Mouse (Mus musculus) macrophage (primary cell): ENCODE results near the gene Id2. TPM values are rescaled to one million over a fixed set of nuclear protein-coding genes. Genes with fewer than 3 reads are reported as not detected.

Experiments
- H3K27ac ChIP-seq: fragments of 350-480 bp; formaldehyde crosslinking; 2 replicates; pipeline ENCODE4 v1.9.0; 2021
- H3K36me3 ChIP-seq: fragments of 350-480 bp; formaldehyde crosslinking; 2 replicates; pipeline ENCODE4 v1.9.0; 2021; ENCODE audit errors: inconsistent target
- H3K4me3 ChIP-seq: fragments of 350-480 bp; formaldehyde crosslinking; 2 replicates; pipeline ENCODE4 v1.9.0; 2021; ENCODE audit errors: inconsistent target
- H3K79me2 ChIP-seq: fragments of 350-480 bp; formaldehyde crosslinking; 2 replicates; pipeline ENCODE4 v1.9.0; 2021; ENCODE audit errors: inconsistent target
- WGBS: methylation state at CpG from one replicate; pipeline ENCODE4 v1.1.7; 2026; ENCODE audit warnings: inconsistent platforms; ENCODE audit not compliant: missing documents; 5-methylcytosine and 5-hydroxymethylcytosine counted together
- polyA plus RNA-seq: library from polyadenylated mRNA; stranded (reverse); fragments of 250-400 nt; gene quantifications from 3 replicates; pipeline ENCODE4 v1.2.4, GENCODE M21; 2018; ENCODE audit warnings: inconsistent platforms

Gene Id2
- polyA plus RNA-seq, 1 experiment from 2014 or later = 232 TPM

DNA sequence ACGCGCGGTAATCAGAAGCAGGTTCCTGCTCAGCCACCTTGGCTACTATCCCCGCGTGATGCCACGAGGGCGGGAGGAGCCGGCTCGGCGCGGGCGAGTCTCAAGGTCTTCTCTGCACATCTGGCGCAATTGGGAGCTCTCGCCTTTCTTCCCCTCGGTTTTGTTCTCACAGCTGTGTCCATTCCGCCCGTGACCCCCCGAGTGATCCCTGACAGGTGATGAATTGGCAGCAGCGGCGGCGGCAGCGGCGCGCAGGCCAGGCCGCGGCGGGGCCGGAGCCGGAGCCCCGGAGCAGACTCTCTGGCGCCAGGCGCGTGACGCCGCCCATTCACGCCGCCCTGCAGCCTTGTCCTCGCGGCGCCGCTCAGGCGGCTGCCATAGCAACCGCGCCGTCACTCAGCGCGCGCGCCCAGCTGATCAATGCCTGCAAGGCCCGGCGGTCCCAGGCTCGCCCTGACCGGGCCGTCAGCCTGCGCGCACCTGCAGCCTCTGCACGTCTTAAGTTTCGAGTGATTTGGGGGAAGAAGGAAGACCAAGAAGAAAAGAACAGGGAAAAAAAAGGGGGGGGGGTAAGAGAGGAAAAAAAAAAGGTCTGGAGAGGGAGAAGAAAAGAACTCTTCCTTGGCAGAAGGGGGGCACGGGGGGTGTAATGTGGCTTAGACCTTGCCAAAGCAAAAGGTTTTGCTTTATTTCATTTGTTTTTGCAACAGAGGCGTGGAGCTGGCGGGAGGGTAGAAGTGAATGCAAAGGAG, 1.8 kb upstream of the Id2 start:
- H3K79me2 ChIP-seq = peaks cover 26% of the 10 kb centered on the region
- peak overlapping the region; percentile 90 for H3K27ac ChIP-seq
- WGBS = 0% methylated on average over 58 of the region's 61 CpGs
- no peaks in the 10 kb centered on the region for H3K36me3 ChIP-seq
- H3K4me3 ChIP-seq = peak overlapping the region; percentile 53

GRCm38 (mm10) chr12:25098161-25098550, 1.2 kb upstream of the Id2 start:
- Histone ChIP-seq H3K4me3 (peak overlapping the region; percentile 33), H3K27ac (peak overlapping the region; percentile 90)
- WGBS = 13% methylated on average over 7 of the region's 10 CpGs

GRCm38 (mm10) chr12:25097210-25098160, 545 bp upstream of the Id2 start:
- WGBS = 14% methylated on average over 28 of the region's 28 CpGs
- peak overlapping the region; percentile 90 for H3K27ac ChIP-seq

More at GRCm38 (mm10) chr12:25098161-25098550, 1.2 kb upstream of the Id2 start:
- H3K36me3 ChIP-seq = no peaks in the 10 kb centered on the region
- H3K79me2 ChIP-seq = peaks cover 31% of the 10 kb centered on the region

DNA sequence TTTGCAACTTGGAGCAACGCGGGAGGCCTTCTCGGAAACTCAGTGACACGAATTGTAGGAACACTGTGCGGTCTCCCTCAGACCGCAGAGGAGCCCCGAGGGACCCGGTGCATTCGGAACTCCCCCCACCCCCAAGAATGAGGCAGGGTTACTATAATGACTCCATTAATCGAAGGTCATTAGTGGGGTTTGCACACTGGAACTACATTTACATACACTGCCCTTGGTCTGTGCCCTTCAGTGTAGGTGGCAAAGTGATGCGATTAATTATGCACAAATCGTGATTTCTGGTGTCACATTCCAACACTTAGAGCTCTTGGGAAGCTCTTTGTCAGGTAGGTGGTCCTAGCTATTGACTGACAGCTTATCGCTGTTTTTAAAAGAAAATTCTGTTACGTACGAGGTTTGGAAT, 294 bp downstream of the Id2 start:
- Histone ChIP-seq H3K36me3 (no peaks in the 10 kb centered on the region), H3K79me2 (peaks cover 39% of the 10 kb centered on the region), H3K4me3 (peak overlapping the region; percentile 96), H3K27ac (peak overlapping the region; percentile 90)
- 6% methylated on average over 15 of the region's 15 CpGs for WGBS

More at GRCm38 (mm10) chr12:25097210-25098160, 545 bp upstream of the Id2 start:
- Histone ChIP-seq H3K36me3 (no peaks in the 10 kb centered on the region), H3K79me2 (peaks cover 38% of the 10 kb centered on the region), H3K4me3 (peak overlapping the region; percentile 96)

DNA sequence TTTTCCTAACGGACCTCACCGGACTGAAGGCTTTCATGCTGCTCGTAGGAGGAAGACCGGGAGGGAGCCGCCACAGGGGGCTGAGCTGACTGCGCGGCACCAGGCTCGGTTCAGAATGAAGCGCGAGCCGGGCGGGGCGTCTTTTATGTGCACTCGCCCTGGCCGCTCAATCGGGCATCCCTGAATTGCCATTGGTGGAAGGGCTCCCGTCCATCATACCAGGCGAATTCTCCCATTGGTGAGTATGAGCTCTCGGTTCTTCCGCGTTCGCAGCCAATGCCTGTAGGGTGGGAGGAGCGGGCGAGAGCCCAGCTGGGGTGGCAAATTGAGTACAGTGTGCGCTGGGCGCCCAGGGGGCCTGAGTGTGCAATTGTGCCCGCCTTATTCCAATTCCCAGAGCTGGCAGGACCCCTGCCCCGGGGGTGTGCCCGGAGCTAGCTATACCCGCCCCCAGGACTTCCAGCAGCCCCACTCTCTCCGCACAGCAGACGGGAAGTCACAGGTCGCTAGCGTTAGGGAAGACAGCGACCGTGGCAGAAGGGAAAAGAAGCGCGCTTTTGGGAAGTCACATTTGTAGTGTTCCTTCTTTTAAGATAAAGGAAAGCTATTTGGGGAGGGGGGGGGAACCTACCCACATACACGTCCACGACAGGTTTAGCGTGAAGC, 833 bp downstream of the Id2 start:
- Histone ChIP-seq H3K79me2 (peaks cover 39% of the 10 kb centered on the region), H3K36me3 (no peaks in the 10 kb centered on the region), H3K4me3 (peak overlapping the region; percentile 96), H3K27ac (peak overlapping the region; percentile 90)
- under 1% methylated on average over 37 of the region's 41 CpGs for WGBS

- H3K4me3 ChIP-seq = peak overlapping the region; percentile 96
- H3K36me3 ChIP-seq = no peaks in the 10 kb centered on the region
- 2% methylated on average over 19 of the region's 19 CpGs for WGBS
- H3K27ac ChIP-seq = peak overlapping the region; percentile 62
- H3K79me2 ChIP-seq = peaks cover 39% of the 10 kb centered on the region
Measured at GRCm38 (mm10) chr12:25095538-25095937, 1.4 kb downstream of the Id2 start.

GRCm38 (mm10) chr12:25094621-25095521, 2.1 kb downstream of the Id2 start:
- H3K36me3 ChIP-seq = no peaks in the 10 kb centered on the region
- peak overlapping the region; percentile 96 for H3K4me3 ChIP-seq
- peak overlapping the region; percentile 62 for H3K27ac ChIP-seq
- H3K79me2 ChIP-seq = peaks cover 39% of the 10 kb centered on the region
- WGBS = 3% methylated on average over 22 of the region's 22 CpGs

- Histone ChIP-seq H3K36me3 (no peaks in the 10 kb centered on the region), H3K4me3 (peak overlapping the region; percentile 96), H3K27ac (no peak overlapping the region), H3K79me2 (peaks cover 39% of the 10 kb centered on the region)
- 85% methylated on average over 9 of the region's 11 CpGs for WGBS
Measured at GRCm38 (mm10) chr12:25093241-25093774, 3.6 kb downstream of the Id2 start.

DNA sequence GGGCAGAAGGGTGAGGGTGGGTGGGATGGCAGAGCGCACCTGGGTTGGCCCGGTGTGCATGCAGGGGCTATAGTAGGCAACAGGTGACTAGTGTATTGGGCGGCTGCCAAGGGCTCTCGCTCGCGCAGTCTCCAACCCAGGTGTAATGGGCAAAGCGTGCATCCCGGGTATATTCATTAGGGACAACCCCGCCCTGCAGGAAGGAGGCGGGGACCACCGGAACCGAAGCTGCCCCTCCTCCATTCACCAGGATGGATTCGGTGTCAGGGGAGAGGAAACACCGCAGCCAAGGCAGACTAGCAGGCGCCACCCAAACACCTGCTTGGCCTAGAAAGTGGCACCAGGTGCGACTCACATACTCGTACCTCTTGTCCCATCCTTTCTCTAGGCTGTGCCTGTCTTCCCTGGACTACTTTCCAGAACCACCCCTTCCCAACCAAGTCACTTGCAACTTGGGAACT, 4.2 kb downstream of the Id2 start:
- no peaks in the 10 kb centered on the region for H3K36me3 ChIP-seq
- H3K27ac ChIP-seq = no peak overlapping the region
- 30% methylated on average over 16 of the region's 17 CpGs for WGBS
- H3K4me3 ChIP-seq = peak overlapping the region; percentile 96; the same call in 1 of the 2 replicates
- H3K79me2 ChIP-seq = peaks cover 35% of the 10 kb centered on the region

DNA sequence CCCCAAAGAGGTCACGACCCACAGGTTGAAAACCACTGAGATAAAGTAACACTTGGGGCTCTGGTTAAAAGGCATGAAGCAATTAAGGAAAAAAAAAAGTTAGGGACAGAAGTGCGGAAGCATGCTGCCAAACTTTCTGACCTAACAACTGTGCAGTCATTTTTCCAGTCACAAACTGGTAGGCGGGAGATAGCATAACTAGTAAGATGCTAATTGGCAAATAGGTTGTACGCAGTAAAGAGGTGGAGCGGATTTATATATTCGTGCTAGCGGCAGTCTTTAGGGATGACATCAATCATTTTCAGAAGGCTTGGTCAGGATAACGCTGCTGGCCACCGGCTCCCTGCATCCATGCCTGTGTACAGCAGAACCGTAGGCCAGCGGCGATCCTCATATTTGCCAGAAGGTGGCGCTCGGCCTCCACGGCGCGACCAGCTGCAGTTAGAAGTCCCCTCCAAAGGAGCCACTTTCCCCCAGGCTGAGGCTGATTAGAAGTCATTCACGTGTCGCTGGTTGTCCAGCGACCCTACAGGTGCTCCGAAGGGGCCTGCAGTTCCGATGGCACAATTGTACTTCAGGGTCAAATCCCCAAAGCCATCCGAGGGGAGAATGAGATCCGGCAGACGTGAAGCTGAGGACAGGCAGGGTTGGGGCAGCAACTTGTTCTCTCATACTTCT, 4.8 kb downstream of the Id2 start:
- H3K79me2 ChIP-seq = peaks cover 35% of the 10 kb centered on the region
- no peak overlapping the region; the same call in 1 of the 2 replicates for H3K4me3 ChIP-seq
- no peak overlapping the region for H3K27ac ChIP-seq
- 16% methylated on average over 25 of the region's 25 CpGs for WGBS
- no peaks in the 10 kb centered on the region for H3K36me3 ChIP-seq

- no peaks in the 10 kb centered on the region for H3K36me3 ChIP-seq
- WGBS = 92% methylated on average over 1 of the region's 1 CpGs
- H3K4me3 ChIP-seq = no peak overlapping the region
- peaks cover 20% of the 10 kb centered on the region for H3K79me2 ChIP-seq
- no peak overlapping the region for H3K27ac ChIP-seq
Measured at GRCm38 (mm10) chr12:25089433-25089832, 7.5 kb downstream of the Id2 start.

DNA sequence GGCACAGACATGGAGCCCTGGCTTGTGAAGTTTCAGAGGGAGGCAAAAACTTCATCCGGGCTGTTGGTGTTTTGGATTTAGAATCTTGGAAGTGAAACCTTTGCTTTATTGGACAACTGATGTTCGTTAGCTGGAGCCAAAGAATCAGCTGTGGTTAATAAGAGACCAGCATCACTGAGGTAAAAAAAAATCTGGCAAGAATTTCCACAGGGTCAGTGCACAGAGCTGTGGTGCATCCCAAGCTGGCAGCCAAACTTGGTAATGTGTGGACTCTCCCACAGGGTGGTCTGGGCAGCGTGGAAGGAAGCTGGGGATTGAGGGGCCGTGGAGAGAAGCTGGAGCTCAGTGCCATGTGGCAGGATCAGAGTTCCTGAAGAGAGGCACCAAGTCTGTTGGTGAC, 10.0 kb downstream of the Id2 start:
- no peak overlapping the region for H3K4me3 ChIP-seq
- no peaks in the 10 kb centered on the region for H3K79me2 ChIP-seq
- H3K36me3 ChIP-seq = no peaks in the 10 kb centered on the region
- WGBS = 87% methylated on average over 4 of the region's 4 CpGs
- no peak overlapping the region for H3K27ac ChIP-seq
